Mouse (Mus musculus): ENCODE measurements around the gene Slc25a11. TPM values are rescaled to one million over a fixed set of nuclear protein-coding genes. Genes with fewer than 3 reads are reported as not detected.

Gene Slc25a11
- polyA plus RNA-seq, 1 experiment from 2014 or later = 129 TPM

GRCm38 (mm10) chr11:70664741-70665140 is 17.5 kb upstream of the Slc25a11 start:
- Histone ChIP-seq H3K4me3 (ENCODE audit: low read depth, low read length) (no peak overlapping the region), H3K9me3 (ENCODE audit: control insufficient read depth, low read length) (no peaks in the 10 kb centered on the region), H3K27ac (ENCODE audit: low read depth, low read length) (no peak overlapping the region), H3K36me3 (ENCODE audit: control insufficient read depth, insufficient read depth, low read length) (peaks cover 14% of the 10 kb centered on the region; the same call in 1 of the 2 replicates), H3K9ac (ENCODE audit: low read length) (no peak overlapping the region), H3K27me3 (ENCODE audit: control insufficient read depth, insufficient read depth, low read length) (no peaks in the 10 kb centered on the region), H3K4me2 (ENCODE audit: low read depth, low read length, severe bottlenecking) (no peak overlapping the region), H3K4me1 (replicated peaks; ENCODE audit: control insufficient read depth, insufficient read depth, low read length) (no peaks in the 10 kb centered on the region)
- ATAC-seq (replicated peaks; ENCODE audit: low FRiP score) (no peak), DNase-seq (ENCODE audit: low spot score) (no peak)
- 93% methylated on average over 9 of the region's 9 CpGs for WGBS

- 91% methylated on average over 6 of the region's 6 CpGs for WGBS
Measured at GRCm38 (mm10) chr11:70663957-70664356, 16.7 kb upstream of the Slc25a11 start.

DNA sequence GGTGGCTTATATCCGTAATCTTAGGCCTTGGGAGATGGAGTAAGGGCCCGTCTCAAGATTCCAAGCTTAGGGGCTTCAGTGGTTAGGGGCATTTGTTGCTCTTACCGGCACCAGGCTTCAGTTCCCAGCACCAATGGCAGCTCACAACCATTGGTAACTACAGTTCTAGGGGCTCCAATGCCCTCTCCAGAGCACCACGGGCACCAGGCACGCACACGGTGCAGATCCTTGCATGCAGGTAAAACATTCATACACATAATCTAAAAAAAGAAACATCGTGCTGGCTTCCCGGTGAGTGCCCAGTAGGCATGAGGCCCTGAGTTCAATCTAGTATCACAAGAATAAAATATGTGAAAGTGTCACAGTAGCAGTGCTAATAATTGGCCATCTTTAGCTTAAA is 15.8 kb upstream of the Slc25a11 start:
- Histone ChIP-seq H3K27me3 (ENCODE audit: control insufficient read depth, insufficient read depth, low read length) (no peaks in the 10 kb centered on the region), H3K9ac (ENCODE audit: low read length) (no peak overlapping the region), H3K36me3 (ENCODE audit: control insufficient read depth, insufficient read depth, low read length) (peaks cover 14% of the 10 kb centered on the region; the same call in 1 of the 2 replicates), H3K4me3 (ENCODE audit: low read depth, low read length) (no peak overlapping the region), H3K4me1 (replicated peaks; ENCODE audit: control insufficient read depth, insufficient read depth, low read length) (no peaks in the 10 kb centered on the region), H3K27ac (ENCODE audit: low read depth, low read length) (no peak overlapping the region), H3K4me2 (ENCODE audit: low read depth, low read length, severe bottlenecking) (no peak overlapping the region), H3K9me3 (ENCODE audit: control insufficient read depth, low read length) (no peaks in the 10 kb centered on the region)
- ATAC-seq (replicated peaks; ENCODE audit: low FRiP score) = no peak
- no peak for DNase-seq (ENCODE audit: low spot score)
- 87% methylated on average over 8 of the region's 8 CpGs for WGBS

More at GRCm38 (mm10) chr11:70663957-70664356, 16.7 kb upstream of the Slc25a11 start:
- Histone ChIP-seq H3K27me3 (ENCODE audit: control insufficient read depth, insufficient read depth, low read length) (no peaks in the 10 kb centered on the region), H3K4me1 (replicated peaks; ENCODE audit: control insufficient read depth, insufficient read depth, low read length) (no peaks in the 10 kb centered on the region), H3K27ac (ENCODE audit: low read depth, low read length) (no peak overlapping the region), H3K36me3 (ENCODE audit: control insufficient read depth, insufficient read depth, low read length) (peaks cover 14% of the 10 kb centered on the region; the same call in 1 of the 2 replicates), H3K9ac (ENCODE audit: low read length) (no peak overlapping the region), H3K4me3 (ENCODE audit: low read depth, low read length) (no peak overlapping the region), H3K9me3 (ENCODE audit: control insufficient read depth, low read length) (no peaks in the 10 kb centered on the region), H3K4me2 (ENCODE audit: low read depth, low read length, severe bottlenecking) (no peak overlapping the region)
- DNase-seq (ENCODE audit: low spot score) (no peak), ATAC-seq (replicated peaks; ENCODE audit: low FRiP score) (no peak)

- no peak overlapping the region for H3K27ac ChIP-seq (ENCODE audit: low read depth, low read length)
- DNase-seq (ENCODE audit: low spot score) = no peak
- no peaks in the 10 kb centered on the region for H3K9me3 ChIP-seq (ENCODE audit: control insufficient read depth, low read length)
- H3K4me1 ChIP-seq (replicated peaks; ENCODE audit: control insufficient read depth, insufficient read depth, low read length) = peaks cover 16% of the 10 kb centered on the region
- no peak overlapping the region for H3K4me2 ChIP-seq (ENCODE audit: low read depth, low read length, severe bottlenecking)
- WGBS = 92% methylated on average over 8 of the region's 8 CpGs
- no peaks in the 10 kb centered on the region for H3K27me3 ChIP-seq (ENCODE audit: control insufficient read depth, insufficient read depth, low read length)
- ATAC-seq (replicated peaks; ENCODE audit: low FRiP score) = no peak
- H3K4me3 ChIP-seq (ENCODE audit: low read depth, low read length) = no peak overlapping the region
- no peak overlapping the region for H3K9ac ChIP-seq (ENCODE audit: low read length)
- peaks cover 14% of the 10 kb centered on the region; the same call in 1 of the 2 replicates for H3K36me3 ChIP-seq (ENCODE audit: control insufficient read depth, insufficient read depth, low read length)
Measured at GRCm38 (mm10) chr11:70660571-70660970, 13.3 kb upstream of the Slc25a11 start.

GRCm38 (mm10) chr11:70658942-70659341 is 11.7 kb upstream of the Slc25a11 start:
- DNase-seq (ENCODE audit: low spot score) (no peak), ATAC-seq (replicated peaks; ENCODE audit: low FRiP score) (no peak)
- Histone ChIP-seq H3K9ac (ENCODE audit: low read length) (no peak overlapping the region), H3K27me3 (ENCODE audit: control insufficient read depth, insufficient read depth, low read length) (no peaks in the 10 kb centered on the region), H3K27ac (ENCODE audit: low read depth, low read length) (no peak overlapping the region), H3K36me3 (ENCODE audit: control insufficient read depth, insufficient read depth, low read length) (peaks cover 6% of the 10 kb centered on the region; the same call in 1 of the 2 replicates), H3K9me3 (ENCODE audit: control insufficient read depth, low read length) (no peaks in the 10 kb centered on the region), H3K4me1 (replicated peaks; ENCODE audit: control insufficient read depth, insufficient read depth, low read length) (peaks cover 16% of the 10 kb centered on the region), H3K4me3 (ENCODE audit: low read depth, low read length) (no peak overlapping the region), H3K4me2 (ENCODE audit: low read depth, low read length, severe bottlenecking) (no peak overlapping the region)
- 78% methylated on average over 8 of the region's 8 CpGs for WGBS

DNA sequence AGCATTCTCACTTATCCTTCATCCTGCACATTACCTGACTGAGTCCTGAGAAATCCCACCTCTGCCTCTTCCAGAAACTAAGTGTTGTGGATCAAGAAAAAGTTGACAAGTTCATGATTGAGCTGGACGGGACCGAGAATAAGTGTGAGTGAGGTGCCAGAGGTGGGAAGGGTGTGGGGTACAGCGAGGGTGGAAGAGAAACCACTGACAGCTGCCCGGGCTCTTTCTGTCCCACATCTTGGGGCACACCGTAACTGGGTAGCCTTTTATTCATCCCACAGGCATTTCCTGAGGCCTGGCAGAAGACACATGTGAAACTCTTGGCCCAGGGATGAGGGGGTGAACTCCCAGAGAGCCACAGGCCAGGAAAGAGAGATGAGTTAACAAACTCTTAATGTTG is 11.2 kb upstream of the Slc25a11 start:
- no peak overlapping the region for H3K9ac ChIP-seq (ENCODE audit: low read length)
- peaks cover 16% of the 10 kb centered on the region for H3K4me1 ChIP-seq (replicated peaks; ENCODE audit: control insufficient read depth, insufficient read depth, low read length)
- ATAC-seq (replicated peaks; ENCODE audit: low FRiP score) (no peak), DNase-seq (ENCODE audit: low spot score) (no peak)
- H3K27ac ChIP-seq (ENCODE audit: low read depth, low read length) = no peak overlapping the region
- no peaks in the 10 kb centered on the region for H3K9me3 ChIP-seq (ENCODE audit: control insufficient read depth, low read length)
- peaks cover 6% of the 10 kb centered on the region; the same call in 1 of the 2 replicates for H3K36me3 ChIP-seq (ENCODE audit: control insufficient read depth, insufficient read depth, low read length)
- WGBS = 87% methylated on average over 5 of the region's 5 CpGs
- H3K4me3 ChIP-seq (ENCODE audit: low read depth, low read length) = no peak overlapping the region
- H3K27me3 ChIP-seq (ENCODE audit: control insufficient read depth, insufficient read depth, low read length) = no peaks in the 10 kb centered on the region
- no peak overlapping the region for H3K4me2 ChIP-seq (ENCODE audit: low read depth, low read length, severe bottlenecking)

DNA sequence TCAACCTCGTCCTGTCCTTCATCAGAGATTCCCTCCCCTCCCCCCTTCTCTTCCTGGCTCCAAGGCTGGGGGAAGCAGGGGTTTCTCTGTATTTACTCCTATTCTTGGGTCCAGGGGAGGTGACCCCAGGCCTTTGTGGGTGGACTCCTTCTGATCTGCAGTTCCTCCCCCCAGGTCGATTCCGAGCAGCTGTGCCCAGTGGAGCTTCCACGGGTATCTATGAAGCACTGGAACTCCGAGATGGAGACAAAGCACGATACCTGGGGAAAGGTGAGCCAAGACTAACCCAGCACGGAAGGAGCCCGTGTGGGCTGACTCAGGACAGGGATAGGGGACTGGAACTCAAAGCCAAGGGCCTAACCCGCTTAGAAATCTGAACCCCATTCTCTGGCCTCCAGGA is 10.7 kb upstream of the Slc25a11 start:
- Histone ChIP-seq H3K4me3 (ENCODE audit: low read depth, low read length) (no peak overlapping the region), H3K4me2 (ENCODE audit: low read depth, low read length, severe bottlenecking) (no peak overlapping the region), H3K9ac (ENCODE audit: low read length) (no peak overlapping the region), H3K36me3 (ENCODE audit: control insufficient read depth, insufficient read depth, low read length) (peaks cover 3% of the 10 kb centered on the region; the same call in 1 of the 2 replicates), H3K4me1 (replicated peaks; ENCODE audit: control insufficient read depth, insufficient read depth, low read length) (peaks cover 17% of the 10 kb centered on the region), H3K9me3 (ENCODE audit: control insufficient read depth, low read length) (no peaks in the 10 kb centered on the region), H3K27ac (ENCODE audit: low read depth, low read length) (no peak overlapping the region), H3K27me3 (ENCODE audit: control insufficient read depth, insufficient read depth, low read length) (no peaks in the 10 kb centered on the region)
- 61% methylated on average over 9 of the region's 9 CpGs for WGBS
- DNase-seq (ENCODE audit: low spot score) (no peak), ATAC-seq (replicated peaks; ENCODE audit: low FRiP score) (no peak)

- no peak overlapping the region for H3K4me2 ChIP-seq (ENCODE audit: low read depth, low read length, severe bottlenecking)
- no peaks in the 10 kb centered on the region for H3K27me3 ChIP-seq (ENCODE audit: control insufficient read depth, insufficient read depth, low read length)
- WGBS = 56% methylated on average over 6 of the region's 6 CpGs
- peaks cover 3% of the 10 kb centered on the region; the same call in 1 of the 2 replicates for H3K36me3 ChIP-seq (ENCODE audit: control insufficient read depth, insufficient read depth, low read length)
- no peak for ATAC-seq (replicated peaks; ENCODE audit: low FRiP score)
- H3K9me3 ChIP-seq (ENCODE audit: control insufficient read depth, low read length) = no peaks in the 10 kb centered on the region
- no peak overlapping the region for H3K9ac ChIP-seq (ENCODE audit: low read length)
- H3K27ac ChIP-seq (ENCODE audit: low read depth, low read length) = no peak overlapping the region
- no peak for DNase-seq (ENCODE audit: low spot score)
- H3K4me3 ChIP-seq (ENCODE audit: low read depth, low read length) = no peak overlapping the region
- H3K4me1 ChIP-seq (replicated peaks; ENCODE audit: control insufficient read depth, insufficient read depth, low read length) = peaks cover 22% of the 10 kb centered on the region
Measured at GRCm38 (mm10) chr11:70657573-70657972, 10.3 kb upstream of the Slc25a11 start.

DNA sequence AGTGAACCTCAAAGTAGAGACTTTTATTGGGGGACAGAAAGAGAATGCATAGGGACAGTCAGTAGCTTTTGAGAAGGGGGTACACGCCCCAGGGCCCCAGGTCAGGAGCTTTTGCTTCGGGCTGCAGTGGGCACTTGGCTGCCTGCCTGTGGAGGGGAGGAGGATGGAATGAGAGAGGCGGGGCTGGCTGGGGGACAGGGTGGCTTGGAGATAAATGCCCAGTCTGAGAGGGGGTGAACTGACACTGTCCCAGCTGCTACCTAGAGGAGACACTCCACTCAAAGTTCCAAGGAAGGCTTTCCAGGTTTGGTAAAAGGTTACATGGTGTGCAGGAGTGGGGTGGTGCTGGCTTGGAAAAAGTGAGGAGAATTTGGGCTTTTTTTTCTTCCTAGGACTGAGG is 9.7 kb upstream of the Slc25a11 start, which contains the start of gene Eno3:
Gene Eno3, plus strand, starts transcription at position 239 of the 400 bp plus-strand sequence.
- no peaks in the 10 kb centered on the region for H3K27me3 ChIP-seq (ENCODE audit: control insufficient read depth, insufficient read depth, low read length)
- peak within 1 kb of the TSS; percentile 98 for H3K9ac ChIP-seq (ENCODE audit: low read length)
- ATAC-seq (replicated peaks; ENCODE audit: low FRiP score) (no peak), DNase-seq (ENCODE audit: low spot score) (no peak)
- no peaks in the 10 kb centered on the region for H3K9me3 ChIP-seq (ENCODE audit: control insufficient read depth, low read length)
- H3K4me3 ChIP-seq (ENCODE audit: low read depth, low read length) = peak within 1 kb of the TSS; percentile 99
- WGBS = 11% methylated on average over 3 of the region's 3 CpGs
- peak within 1 kb of the TSS; percentile 94; the same call in 1 of the 2 replicates for H3K27ac ChIP-seq (ENCODE audit: low read depth, low read length)
- H3K4me2 ChIP-seq (ENCODE audit: low read depth, low read length, severe bottlenecking) = peak within 1 kb of the TSS; percentile 97
- H3K4me1 ChIP-seq (replicated peaks; ENCODE audit: control insufficient read depth, insufficient read depth, low read length) = peaks cover 23% of the 10 kb centered on the region
- H3K36me3 ChIP-seq (ENCODE audit: control insufficient read depth, insufficient read depth, low read length) = peaks cover under 1% of the 10 kb centered on the region; the same call in 1 of the 2 replicates
